Mouse (Mus musculus): ENCODE measurements at regions not wholly inside any gene's neighbourhood (a gene's known extent, or its start where the extent isn't known, plus 50 kb on each side); places are given as distances from the start of the nearest gene placed in this dataset.

GRCm38 (mm10) chr9:41470010-41470409 lies 308.5 kb upstream of the Ubash3b start:
- no peak for TF ChIP-seq CTCF (IDR thresholded peaks at IDR 0.05; ENCODE audit: control insufficient read depth, insufficient read depth, insufficient read length)
- no peak for TF ChIP-seq USF1 (IDR thresholded peaks at IDR 0.05; ENCODE audit: low read depth)
- TF ChIP-seq MAX (IDR thresholded peaks at IDR 0.05) = no peak
- TF ChIP-seq CEBPB (IDR thresholded peaks at IDR 0.05; ENCODE audit: low read depth) = no peak
- no peak for TF ChIP-seq MYOD1 (IDR thresholded peaks at IDR 0.05; ENCODE audit: control insufficient read depth, insufficient read length, low read depth)

All from C2C12 (cell line).